Mouse (Mus musculus) heart, embryonic 10.5 days (tissue): ENCODE measurements around the gene Chd4. TPM values are rescaled to one million over a fixed set of nuclear protein-coding genes. Genes with fewer than 3 reads are reported as not detected.

Experiments
- DNase-seq: peaks from one replicate; pipeline ENCODE4 v3.0.0-alpha.2; 2017; ENCODE audit warnings: low spot score
- H3K27ac ChIP-seq: fragments of 300-500 bp; sonication (generic); 2 replicates; pipeline ENCODE4 v1.5.1; 2016; ENCODE audit warnings: mild to moderate bottlenecking
- H3K27me3 ChIP-seq: fragments of 300-500 bp; sonication (generic); 2 replicates; pipeline ENCODE4 v1.6.1; 2016; ENCODE audit warnings: mild to moderate bottlenecking; ENCODE audit not compliant: poor library complexity, insufficient read depth, severe bottlenecking
- H3K36me3 ChIP-seq: fragments of 300-500 bp; sonication (generic); 2 replicates; pipeline ENCODE4 v1.6.1; 2016; ENCODE audit warnings: mild to moderate bottlenecking, moderate library complexity
- H3K4me1 ChIP-seq: fragments of 300-500 bp; sonication (generic); 2 replicates; pipeline ENCODE4 v1.6.1; 2016; ENCODE audit warnings: mild to moderate bottlenecking
- H3K4me3 ChIP-seq: fragments of 300-500 bp; sonication (generic); 2 replicates; pipeline ENCODE4 v1.5.1; 2016; ENCODE audit warnings: mild to moderate bottlenecking, moderate library complexity
- H3K9me3 ChIP-seq: fragments of 300-500 bp; sonication (generic); 2 replicates; pipeline ENCODE4 v1.6.1; 2016; ENCODE audit warnings: mild to moderate bottlenecking, moderate library complexity
- WGBS: fragments of 180-500 bp; shearing (Covaris S2); methylation state at CpG from one replicate; pipeline ENCODE4 v1.1.7; 2016; 5-methylcytosine and 5-hydroxymethylcytosine counted together
- polyA plus RNA-seq: library from polyadenylated mRNA; unstranded; fragments of >200 nt; fragmentation: Nextera tagmentation; extraction: Ambion mirVana; gene quantifications from 2 replicates; pipeline ENCODE4 v1.2.1, GENCODE M21; 2016

Gene Chd4
- polyA plus RNA-seq, 1 experiment from 2014 or later: 88.6 TPM

- H3K36me3 ChIP-seq: peaks cover 74% of the 10 kb centered on the region
- under 1% methylated on average over 66 of the region's 66 CpGs for WGBS
These were observed 35.7 kb downstream of the Chd4 start, which contains the start of gene Nop2 for GRCm38 (mm10) chr6:125131302-125132156. Gene Nop2 (plus strand): TSS chr6:125131909.

GRCm38 (mm10) chr6:125132470-125132869, 36.7 kb downstream of the Chd4 start:
- no peak for DNase-seq
- Histone ChIP-seq H3K36me3 (peaks cover 74% of the 10 kb centered on the region), H3K4me1 (peaks cover 11% of the 10 kb centered on the region), H3K27ac (peak overlapping the region; percentile 92), H3K9me3 (no peaks in the 10 kb centered on the region), H3K4me3 (peak overlapping the region; percentile 92), H3K27me3 (no peaks in the 10 kb centered on the region)
- 5% methylated on average over 11 of the region's 11 CpGs for WGBS

More at GRCm38 (mm10) chr6:125131302-125132156, 35.7 kb downstream of the Chd4 start, which contains the start of gene Nop2:
- Histone ChIP-seq H3K4me3 (peak within 1 kb of the TSS; percentile 92), H3K27me3 (no peaks in the 10 kb centered on the region), H3K4me1 (peaks cover 11% of the 10 kb centered on the region), H3K9me3 (no peaks in the 10 kb centered on the region), H3K27ac (peak within 1 kb of the TSS; percentile 92)
- DNase-seq: peak; percentile 96

- Histone ChIP-seq H3K27ac (no peak overlapping the region), H3K4me1 (peaks cover 11% of the 10 kb centered on the region), H3K36me3 (peaks cover 89% of the 10 kb centered on the region), H3K27me3 (no peaks in the 10 kb centered on the region), H3K4me3 (no peak overlapping the region), H3K9me3 (no peaks in the 10 kb centered on the region)
- WGBS: 88% methylated on average over 19 of the region's 19 CpGs
- DNase-seq: no peak
These were observed 41.4 kb downstream of the Chd4 start for GRCm38 (mm10) chr6:125137002-125137671.

- DNase-seq: no peak
- Histone ChIP-seq H3K27ac (no peak overlapping the region), H3K36me3 (peaks cover 90% of the 10 kb centered on the region), H3K4me1 (peaks cover 7% of the 10 kb centered on the region), H3K9me3 (no peaks in the 10 kb centered on the region), H3K4me3 (no peak overlapping the region), H3K27me3 (no peaks in the 10 kb centered on the region)
- 91% methylated on average over 7 of the region's 7 CpGs for WGBS
These were observed 44.0 kb downstream of the Chd4 start for GRCm38 (mm10) chr6:125139747-125140146.

- Histone ChIP-seq H3K36me3 (peaks cover 65% of the 10 kb centered on the region), H3K27me3 (no peaks in the 10 kb centered on the region), H3K9me3 (no peaks in the 10 kb centered on the region), H3K27ac (no peak overlapping the region), H3K4me3 (no peak overlapping the region), H3K4me1 (peaks cover 34% of the 10 kb centered on the region)
- no peak for DNase-seq
- 93% methylated on average over 8 of the region's 8 CpGs for WGBS
These were observed 46.7 kb downstream of the Chd4 start for GRCm38 (mm10) chr6:125142436-125142835.

- Histone ChIP-seq H3K4me3 (no peak overlapping the region), H3K4me1 (peaks cover 41% of the 10 kb centered on the region), H3K9me3 (no peaks in the 10 kb centered on the region), H3K36me3 (peaks cover 58% of the 10 kb centered on the region), H3K27me3 (no peaks in the 10 kb centered on the region), H3K27ac (no peak overlapping the region)
- WGBS: 78% methylated on average over 3 of the region's 3 CpGs
- no peak for DNase-seq
These were observed 47.3 kb downstream of the Chd4 start for GRCm38 (mm10) chr6:125143128-125143527.

- no peak overlapping the region for H3K27ac ChIP-seq
- H3K27me3 ChIP-seq: no peaks in the 10 kb centered on the region
- 88% methylated on average over 9 of the region's 9 CpGs for WGBS
- no peak overlapping the region for H3K4me3 ChIP-seq
- H3K36me3 ChIP-seq: peaks cover 54% of the 10 kb centered on the region
- DNase-seq: no peak
- no peaks in the 10 kb centered on the region for H3K9me3 ChIP-seq
- peaks cover 48% of the 10 kb centered on the region for H3K4me1 ChIP-seq
These were observed 48.1 kb downstream of the Chd4 start for GRCm38 (mm10) chr6:125143904-125144303.

GRCm38 (mm10) chr6:125145001-125145400, 49.2 kb downstream of the Chd4 start, which contains the start of gene Iffo1:
Gene Iffo1 (plus strand): TSS chr6:125145241.
- Histone ChIP-seq H3K27me3 (no peaks in the 10 kb centered on the region), H3K36me3 (peaks cover 46% of the 10 kb centered on the region), H3K4me1 (peaks cover 58% of the 10 kb centered on the region), H3K9me3 (no peaks in the 10 kb centered on the region), H3K27ac (peak within 1 kb of the TSS; percentile 92), H3K4me3 (peak within 1 kb of the TSS; percentile 86)
- under 1% methylated on average over 16 of the region's 16 CpGs for WGBS
- peak; percentile 97 for DNase-seq

- H3K27ac ChIP-seq: peak overlapping the region; percentile 92
- H3K36me3 ChIP-seq: peaks cover 41% of the 10 kb centered on the region
- H3K9me3 ChIP-seq: no peaks in the 10 kb centered on the region
- H3K27me3 ChIP-seq: no peaks in the 10 kb centered on the region
- WGBS: 2% methylated on average over 34 of the region's 35 CpGs
- H3K4me1 ChIP-seq: peaks cover 58% of the 10 kb centered on the region
- peak overlapping the region; percentile 86 for H3K4me3 ChIP-seq
- DNase-seq: no peak
These were observed 49.7 kb downstream of the Chd4 start for GRCm38 (mm10) chr6:125145479-125145951.

GRCm38 (mm10) chr6:125146148-125146547, 50.4 kb downstream of the Chd4 start:
- H3K4me3 ChIP-seq: peak overlapping the region; percentile 86
- peak; percentile 74 for DNase-seq
- H3K27ac ChIP-seq: peak overlapping the region; percentile 92
- H3K9me3 ChIP-seq: no peaks in the 10 kb centered on the region
- peaks cover 58% of the 10 kb centered on the region for H3K4me1 ChIP-seq
- H3K27me3 ChIP-seq: no peaks in the 10 kb centered on the region
- WGBS: 59% methylated on average over 7 of the region's 7 CpGs
- H3K36me3 ChIP-seq: peaks cover 39% of the 10 kb centered on the region

- peak overlapping the region; percentile 86 for H3K4me3 ChIP-seq
- peaks cover 39% of the 10 kb centered on the region for H3K36me3 ChIP-seq
- no peaks in the 10 kb centered on the region for H3K9me3 ChIP-seq
- H3K27ac ChIP-seq: peak overlapping the region; percentile 92
- no peaks in the 10 kb centered on the region for H3K27me3 ChIP-seq
- 64% methylated on average over 4 of the region's 4 CpGs for WGBS
- H3K4me1 ChIP-seq: peaks cover 63% of the 10 kb centered on the region
- no peak for DNase-seq
These were observed 51.0 kb downstream of the Chd4 start for GRCm38 (mm10) chr6:125146797-125147196.

- Histone ChIP-seq H3K4me3 (peak overlapping the region; percentile 86), H3K27me3 (no peaks in the 10 kb centered on the region), H3K4me1 (peaks cover 64% of the 10 kb centered on the region), H3K27ac (peak overlapping the region; percentile 92), H3K9me3 (no peaks in the 10 kb centered on the region), H3K36me3 (peaks cover 39% of the 10 kb centered on the region)
- DNase-seq: no peak
- 66% methylated on average over 10 of the region's 10 CpGs for WGBS
These were observed 51.5 kb downstream of the Chd4 start for GRCm38 (mm10) chr6:125147329-125147728.
